Mouse (Mus musculus) midbrain, embryonic 10.5 days (tissue): Measurements from ENCODE around the gene Pard3. TPM values are rescaled to one million over a fixed set of nuclear protein-coding genes. Genes with fewer than 3 reads are reported as not detected.

ENCODE experiments used
- DNase-seq: peaks from one replicate; pipeline ENCODE4 v3.0.0-alpha.2; 2017; ENCODE audit warnings: low spot score
- H3K27ac ChIP-seq: fragments of 300-500 bp; sonication (generic); replicated peaks from 2 replicates; pipeline ENCODE4 v1.5.1; 2016; ENCODE audit warnings: mild to moderate bottlenecking
- H3K27me3 ChIP-seq: fragments of 300-500 bp; sonication (generic); 2 replicates; pipeline ENCODE4 v1.6.1; 2016; ENCODE audit warnings: low read depth, mild to moderate bottlenecking; ENCODE audit not compliant: poor library complexity, severe bottlenecking
- H3K36me3 ChIP-seq: fragments of 300-500 bp; sonication (generic); 2 replicates; pipeline ENCODE4 v1.6.1; 2016; ENCODE audit warnings: mild to moderate bottlenecking, moderate library complexity
- H3K4me1 ChIP-seq: fragments of 300-500 bp; sonication (generic); 2 replicates; pipeline ENCODE4 v1.6.1; 2016
- H3K4me3 ChIP-seq: fragments of 300-500 bp; sonication (generic); 2 replicates; pipeline ENCODE4 v1.5.1; 2016; ENCODE audit warnings: mild to moderate bottlenecking, moderate library complexity
- H3K9me3 ChIP-seq: fragments of 300-500 bp; sonication (generic); replicated peaks from 2 replicates; pipeline ENCODE4 v1.6.1; 2016; ENCODE audit warnings: mild to moderate bottlenecking
- WGBS: fragments of 180-500 bp; shearing (Covaris S2); methylation state at CpG from one replicate; pipeline ENCODE4 v1.1.7; 2016; 5-methylcytosine and 5-hydroxymethylcytosine counted together
- polyA plus RNA-seq: library from polyadenylated mRNA; unstranded; fragments of >200 nt; fragmentation: Nextera tagmentation; extraction: Ambion mirVana; gene quantifications from 2 replicates; pipeline ENCODE4 v1.2.1, GENCODE M21; 2016

Gene Pard3
- polyA plus RNA-seq, 1 experiment from 2014 or later, result 25.1 TPM

- 68% methylated on average over 15 of the region's 15 CpGs for WGBS
- H3K36me3 ChIP-seq, result no peaks in the 10 kb centered on the region
- H3K9me3 ChIP-seq, result no peaks in the 10 kb centered on the region
- no peak for DNase-seq
- peak overlapping the region; percentile 72 for H3K27ac ChIP-seq
- H3K4me3 ChIP-seq, result no peak overlapping the region
- H3K4me1 ChIP-seq, result peaks cover 51% of the 10 kb centered on the region
- no peaks in the 10 kb centered on the region for H3K27me3 ChIP-seq
These were observed 131.2 kb downstream of the Pard3 start for GRCm38 (mm10) chr8:127194786-127195407.

- H3K9me3 ChIP-seq, result no peaks in the 10 kb centered on the region
- DNase-seq, result no peak
- no peaks in the 10 kb centered on the region for H3K27me3 ChIP-seq
- no peak overlapping the region for H3K27ac ChIP-seq
- no peaks in the 10 kb centered on the region for H3K36me3 ChIP-seq
- no peak overlapping the region for H3K4me3 ChIP-seq
- peaks cover 51% of the 10 kb centered on the region for H3K4me1 ChIP-seq
- 85% methylated on average over 13 of the region's 13 CpGs for WGBS
These were observed 133.0 kb downstream of the Pard3 start for GRCm38 (mm10) chr8:127196505-127197265.

- Histone ChIP-seq H3K4me3 (no peak overlapping the region), H3K9me3 (no peaks in the 10 kb centered on the region), H3K27me3 (no peaks in the 10 kb centered on the region), H3K27ac (no peak overlapping the region), H3K36me3 (no peaks in the 10 kb centered on the region), H3K4me1 (peaks cover 17% of the 10 kb centered on the region)
- DNase-seq, result no peak
- 61% methylated on average over 4 of the region's 4 CpGs for WGBS
These were observed 143.8 kb downstream of the Pard3 start for GRCm38 (mm10) chr8:127207455-127207854.

- Histone ChIP-seq H3K27me3 (no peaks in the 10 kb centered on the region), H3K9me3 (no peaks in the 10 kb centered on the region), H3K36me3 (no peaks in the 10 kb centered on the region), H3K27ac (no peak overlapping the region), H3K4me1 (peaks cover 19% of the 10 kb centered on the region), H3K4me3 (no peak overlapping the region)
- no peak for DNase-seq
- WGBS, result 92% methylated on average over 4 of the region's 4 CpGs
These were observed 146.9 kb downstream of the Pard3 start for GRCm38 (mm10) chr8:127210621-127211020.

GRCm38 (mm10) chr8:127214338-127214737, 150.6 kb downstream of the Pard3 start:
- Histone ChIP-seq H3K36me3 (no peaks in the 10 kb centered on the region), H3K4me1 (peaks cover 15% of the 10 kb centered on the region), H3K27ac (no peak overlapping the region), H3K9me3 (no peaks in the 10 kb centered on the region), H3K27me3 (no peaks in the 10 kb centered on the region), H3K4me3 (no peak overlapping the region)
- no peak for DNase-seq
- 89% methylated on average over 8 of the region's 8 CpGs for whole genome bisulfite sequencing

- H3K27me3 ChIP-seq, result no peaks in the 10 kb centered on the region
- H3K9me3 ChIP-seq, result no peaks in the 10 kb centered on the region
- H3K27ac ChIP-seq, result no peak overlapping the region
- peaks cover 21% of the 10 kb centered on the region for H3K4me1 ChIP-seq
- no peak for DNase-seq
- no peaks in the 10 kb centered on the region for H3K36me3 ChIP-seq
- WGBS, result 90% methylated on average over 4 of the region's 4 CpGs
- H3K4me3 ChIP-seq, result no peak overlapping the region
These were observed 151.2 kb downstream of the Pard3 start for GRCm38 (mm10) chr8:127214748-127215433.

GRCm38 (mm10) chr8:127220206-127220605, 156.5 kb downstream of the Pard3 start:
- no peaks in the 10 kb centered on the region for H3K36me3 ChIP-seq
- H3K27ac ChIP-seq, result no peak overlapping the region
- 72% methylated on average over 5 of the region's 5 CpGs for WGBS
- no peaks in the 10 kb centered on the region for H3K27me3 ChIP-seq
- H3K9me3 ChIP-seq, result no peaks in the 10 kb centered on the region
- DNase-seq, result no peak
- no peak overlapping the region for H3K4me3 ChIP-seq
- H3K4me1 ChIP-seq, result peaks cover 33% of the 10 kb centered on the region

GRCm38 (mm10) chr8:127220615-127221014, 156.9 kb downstream of the Pard3 start:
- no peak for DNase-seq
- no peak overlapping the region for H3K27ac ChIP-seq
- H3K27me3 ChIP-seq, result no peaks in the 10 kb centered on the region
- 80% methylated on average over 7 of the region's 7 CpGs for WGBS
- H3K4me3 ChIP-seq, result no peak overlapping the region
- H3K36me3 ChIP-seq, result no peaks in the 10 kb centered on the region
- no peaks in the 10 kb centered on the region for H3K9me3 ChIP-seq
- H3K4me1 ChIP-seq, result peaks cover 33% of the 10 kb centered on the region

- no peaks in the 10 kb centered on the region for H3K36me3 ChIP-seq
- H3K4me3 ChIP-seq, result no peak overlapping the region
- peaks cover 33% of the 10 kb centered on the region for H3K4me1 ChIP-seq
- no peaks in the 10 kb centered on the region for H3K27me3 ChIP-seq
- no peaks in the 10 kb centered on the region for H3K9me3 ChIP-seq
- WGBS, result 79% methylated on average over 3 of the region's 3 CpGs
- H3K27ac ChIP-seq, result no peak overlapping the region
- no peak for DNase-seq
These were observed 158.7 kb downstream of the Pard3 start for GRCm38 (mm10) chr8:127222361-127222760.

- H3K4me1 ChIP-seq, result peaks cover 23% of the 10 kb centered on the region
- DNase-seq, result no peak
These were observed 163.3 kb downstream of the Pard3 start for GRCm38 (mm10) chr8:127226996-127227395.

GRCm38 (mm10) chr8:127227407-127227806, 163.7 kb downstream of the Pard3 start:
- 92% methylated on average over 4 of the region's 4 CpGs for WGBS
- no peak overlapping the region for H3K27ac ChIP-seq
- no peak overlapping the region for H3K4me3 ChIP-seq
- no peaks in the 10 kb centered on the region for H3K9me3 ChIP-seq
- H3K4me1 ChIP-seq, result peaks cover 19% of the 10 kb centered on the region
- DNase-seq, result no peak
- H3K36me3 ChIP-seq, result no peaks in the 10 kb centered on the region
- H3K27me3 ChIP-seq, result no peaks in the 10 kb centered on the region

More at GRCm38 (mm10) chr8:127226996-127227395, 163.3 kb downstream of the Pard3 start:
- WGBS, result 81% methylated on average over 1 of the region's 1 CpGs
- H3K27ac ChIP-seq, result no peak overlapping the region
- H3K4me3 ChIP-seq, result no peak overlapping the region
- no peaks in the 10 kb centered on the region for H3K36me3 ChIP-seq
- no peaks in the 10 kb centered on the region for H3K9me3 ChIP-seq
- no peaks in the 10 kb centered on the region for H3K27me3 ChIP-seq

GRCm38 (mm10) chr8:127229325-127230232, 165.9 kb downstream of the Pard3 start:
- DNase-seq, result no peak
- 90% methylated on average over 15 of the region's 15 CpGs for WGBS

More at GRCm38 (mm10) chr8:127229325-127230232, 165.9 kb downstream of the Pard3 start:
- H3K4me3 ChIP-seq, result no peak overlapping the region
- no peaks in the 10 kb centered on the region for H3K9me3 ChIP-seq
- H3K4me1 ChIP-seq, result peaks cover 15% of the 10 kb centered on the region
- H3K27ac ChIP-seq, result no peak overlapping the region
- no peaks in the 10 kb centered on the region for H3K36me3 ChIP-seq
- H3K27me3 ChIP-seq, result no peaks in the 10 kb centered on the region
